Mouse (Mus musculus) T-cell, adult 66 days (primary cell): Measurements from ENCODE around the gene Wdr83. TPM values are rescaled to one million over a fixed set of nuclear protein-coding genes. Genes with fewer than 3 reads are reported as not detected.

ENCODE experiments used
- total RNA-seq, 2 experiments: library from RNA; stranded (reverse); gene quantifications; 3 replicates in 1 of 2; 4 replicates in 1 of 2; pipeline ENCODE4 v1.2.4; 2023

Wdr83 gene
- total RNA-seq = 10 to 100 TPM; 13.1 to 20.0 TPM

GRCm38 (mm10) chr8:85081216-85081555 lies at the start of gene Wdr83:
Gene Wdr83 (minus strand): TSS chr8:85081306.

GRCm38 (mm10) chr8:85122995-85123394 lies 41.9 kb upstream of the Wdr83 start, which contains the start of gene Zfp791:
Gene Zfp791 (minus strand): TSS chr8:85123095.

DNA sequence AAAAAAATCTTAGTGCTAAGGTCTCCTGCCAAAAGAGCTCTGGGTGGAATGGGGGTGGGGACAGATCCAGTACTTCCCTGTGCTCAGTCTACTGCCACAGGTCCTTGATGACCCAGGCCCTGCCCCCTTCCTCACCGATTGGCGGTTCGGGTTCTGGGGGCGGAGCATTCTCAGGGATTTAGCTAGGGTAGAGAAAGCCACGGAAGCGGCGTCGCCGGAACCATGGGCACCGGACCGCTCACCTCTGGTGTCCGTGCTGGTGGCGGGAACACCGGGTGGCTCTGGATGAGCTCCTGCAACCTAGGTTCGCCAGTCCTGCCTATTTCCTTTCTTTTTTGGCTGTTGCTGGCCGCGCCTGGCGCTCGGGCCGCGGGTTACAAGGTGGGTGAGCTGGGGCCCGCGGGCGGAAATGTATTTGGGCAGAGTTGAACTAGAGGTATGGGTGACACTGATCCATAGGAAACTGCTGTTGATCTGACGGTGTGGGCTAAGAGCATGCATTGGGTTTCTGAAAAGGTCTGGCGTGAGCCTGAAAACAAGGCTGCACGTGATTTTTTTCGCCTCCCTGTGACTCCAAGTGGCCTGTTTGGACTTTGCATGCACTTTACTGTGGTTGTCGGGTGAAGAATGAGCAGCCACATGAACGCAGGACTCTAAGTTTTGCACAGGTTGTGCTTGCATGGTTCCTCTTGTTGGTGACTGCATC lies 2.2 kb upstream of the Wdr83 start, which contains the start of gene Man2b1:
TSS of gene Man2b1 (plus strand) at position 163 of the 706 bp plus-strand sequence.

GRCm38 (mm10) chr8:85080532-85081215 lies 432 bp downstream of the Wdr83 start, which contains the start of gene Wdr83os:
Gene Wdr83os (plus strand): TSS chr8:85080740.

GRCm38 (mm10) chr8:85071514-85072281 lies 9.4 kb downstream of the Wdr83 start, which contains the start of gene Dhps:
Gene Dhps (plus strand): TSS chr8:85071757.

DNA sequence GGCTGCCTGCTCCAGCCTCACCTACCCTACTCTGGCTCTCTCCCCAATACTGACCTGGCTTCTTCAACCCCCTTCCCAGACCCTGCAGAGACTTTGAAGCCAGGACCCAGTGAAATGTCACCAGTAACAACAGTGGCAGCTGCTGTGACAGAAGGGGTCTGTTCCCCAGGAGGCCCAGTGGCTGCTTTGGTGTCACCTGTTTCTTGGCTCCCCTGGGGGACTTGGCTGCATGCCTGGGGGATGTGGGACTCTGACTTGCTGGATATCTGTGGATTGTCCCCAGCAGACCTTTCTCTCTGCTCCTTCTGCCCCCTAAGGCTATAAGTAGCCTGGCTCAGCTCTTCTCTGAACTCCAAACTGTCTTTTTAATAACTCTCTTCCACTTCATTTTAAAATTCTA lies 13.1 kb downstream of the Wdr83 start, which contains the start of gene Gm5741:
TSS of gene Gm5741 (minus strand) at position 1 of the 400 bp plus-strand sequence.

GRCm38 (mm10) chr8:85059879-85060616 lies 21.1 kb downstream of the Wdr83 start, which contains the start of gene Fbxw9:
Gene Fbxw9 (plus strand): TSS chr8:85060055.

GRCm38 (mm10) chr8:85036718-85037365 lies 44.3 kb downstream of the Wdr83 start, which contains the start of gene Tnpo2:
Gene Tnpo2 (plus strand): TSS chr8:85036915.

DNA sequence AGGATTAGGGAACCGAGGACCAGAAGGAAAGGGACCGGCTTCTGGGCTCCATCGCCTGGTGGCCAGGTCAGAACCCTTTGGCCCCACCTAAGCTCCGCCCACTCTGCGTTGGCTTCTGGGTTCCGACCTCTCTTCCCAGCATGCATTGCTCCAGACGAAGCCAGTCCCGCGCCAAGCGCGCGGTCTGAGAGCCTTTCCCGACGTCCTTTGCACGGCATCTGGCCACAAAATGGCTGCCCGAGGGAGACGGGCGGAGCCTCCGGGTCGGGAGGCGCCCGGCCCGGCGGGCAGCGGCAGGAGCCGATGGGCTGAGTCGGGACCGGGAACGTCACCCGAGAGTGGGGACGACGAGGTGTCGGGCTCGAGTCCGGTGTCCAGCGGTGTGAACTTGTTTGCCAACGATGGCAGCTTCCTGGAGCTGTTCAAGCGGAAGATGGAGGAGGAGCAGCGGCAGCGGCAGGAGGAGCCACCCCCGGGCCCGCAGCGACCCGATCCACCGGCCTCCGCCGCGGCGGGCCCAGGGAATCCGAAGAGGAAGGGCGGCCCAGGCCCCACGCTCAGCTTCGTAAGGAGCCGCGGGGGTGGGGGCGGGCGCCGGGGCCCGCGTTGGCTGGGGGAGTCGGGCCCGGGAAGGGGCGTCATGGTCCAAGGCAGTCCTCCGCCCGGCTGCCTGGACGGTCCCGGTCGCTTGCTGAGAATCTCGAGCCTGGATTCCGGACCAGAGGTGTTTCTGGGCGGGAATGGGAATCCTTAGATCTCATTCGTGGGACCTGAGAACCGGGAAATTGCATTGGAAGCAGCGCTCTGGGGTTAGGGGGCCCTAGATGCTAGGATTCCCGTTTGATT lies 54.2 kb downstream of the Wdr83 start, which contains the start of gene Trir:
TSS of gene Trir (plus strand) at position 154 of the 846 bp plus-strand sequence.

GRCm38 (mm10) chr8:85025098-85025932 lies 55.8 kb downstream of the Wdr83 start, which contains the start of gene Asna1:
Gene Asna1 (minus strand): TSS chr8:85025281.

Other genes starting within 250 kb of the Wdr83 start
- gene Gadd45gip1, start 249.8 kb downstream of the Wdr83 start, total RNA-seq = 10 to 100 TPM; 17.9 to 19.1 TPM
- gene Rad23a, start 240.6 kb downstream of the Wdr83 start, total RNA-seq = 10 to 100 TPM; 66.8 to 83.2 TPM
- gene Calr, start 234.4 kb downstream of the Wdr83 start, total RNA-seq = 100 to 1,000 TPM; 469 to 498 TPM
- gene Farsa, start 224.3 kb downstream of the Wdr83 start, total RNA-seq = 10 to 100 TPM; 82.8 to 83.0 TPM
- gene Syce2, start 209.2 kb downstream of the Wdr83 start, total RNA-seq = 1 to 10 TPM; 3.1 to 6.1 TPM
- gene Gcdh, start 187.4 kb downstream of the Wdr83 start, total RNA-seq = 10 to 100 TPM; 24.0 to 27.5 TPM
- 1 to 10 TPM; 1.5 to 3.6 TPM for gene Klf1, start 179.4 kb downstream of the Wdr83 start, total RNA-seq
- gene Dnase2a, start 172.7 kb downstream of the Wdr83 start, total RNA-seq = 10 to 100 TPM in 1 of 2 experiments, 1 to 10 TPM in 1; 7.9 to 10.2 TPM
- under 1 TPM; 0.24 to 0.41 TPM for gene Mast1, start 143.9 kb downstream of the Wdr83 start, total RNA-seq
- not detected for gene Rtbdn, start 134.3 kb downstream of the Wdr83 start, total RNA-seq
- gene Gm49661, start 111.9 kb downstream of the Wdr83 start, total RNA-seq = not detected
- 10 to 100 TPM; 55.9 to 62.7 TPM for gene Prdx2, start 111.7 kb downstream of the Wdr83 start, total RNA-seq
- gene Rnaseh2a, start 111.5 kb downstream of the Wdr83 start, total RNA-seq = 10 to 100 TPM; 29.4 to 43.7 TPM
- gene Junb, start 102.6 kb downstream of the Wdr83 start, total RNA-seq = 1,000 to 10,000 TPM in 1 of 2 experiments, 100 to 1,000 TPM in 1; 984 to 1,316 TPM
- 1 to 10 TPM; 3.6 to 4.5 TPM for gene Hook2, start 90.7 kb downstream of the Wdr83 start, total RNA-seq
- gene Best2, start 66.8 kb downstream of the Wdr83 start, total RNA-seq = not detected
- gene Asna1, start 56.0 kb downstream of the Wdr83 start, total RNA-seq = 10 to 100 TPM; 54.4 to 59.1 TPM
- gene Trir, start 54.5 kb downstream of the Wdr83 start, total RNA-seq = 100 to 1,000 TPM; 172 to 188 TPM
- 10 to 100 TPM; 69.8 to 78.0 TPM for gene Tnpo2, start 44.4 kb downstream of the Wdr83 start, total RNA-seq
- gene Fbxw9, start 21.3 kb downstream of the Wdr83 start, total RNA-seq = 10 to 100 TPM; 14.6 to 16.2 TPM
- not detected for gene Gm5741, start 13.3 kb downstream of the Wdr83 start, total RNA-seq
- gene Dhps, start 9.5 kb downstream of the Wdr83 start, total RNA-seq = 100 to 1,000 TPM in 1 of 2 experiments, 10 to 100 TPM in 1; 84.0 to 107 TPM
- gene Wdr83os, start 566 bp downstream of the Wdr83 start, total RNA-seq = 10 to 100 TPM; 54.2 to 62.3 TPM
- gene Man2b1, start 2.0 kb upstream of the Wdr83 start, total RNA-seq = 100 to 1,000 TPM; 108 to 116 TPM
- not detected for gene Zfp791, start 41.8 kb upstream of the Wdr83 start, total RNA-seq
- gene Cks1brt, start 70.6 kb upstream of the Wdr83 start, total RNA-seq = not detected
- not detected for gene Olfr371, start 144.7 kb upstream of the Wdr83 start, total RNA-seq
- 10 to 100 TPM; 40.1 to 49.5 TPM for gene Orc6, start 218.3 kb upstream of the Wdr83 start, total RNA-seq
- 10 to 100 TPM; 54.9 to 66.1 TPM for gene Vps35, start 218.5 kb upstream of the Wdr83 start, total RNA-seq